Mouse (Mus musculus) gastrocnemius, adult 8-10 months (tissue): ENCODE results near the gene Mapkapk2. TPM values are rescaled to one million over a fixed set of nuclear protein-coding genes. Genes with fewer than 3 reads are reported as not detected.
A peak's percentile ranks its signal among the peaks of the same experiment; 100 is the strongest.

Experiments
- DNase-seq, 2 experiments: peaks; one replicate each; pipeline ENCODE4 v3.0.0; 2022; ENCODE audit warnings: low spot score in 2 of 2
- total RNA-seq, 4 experiments: library from RNA; stranded (reverse); gene quantifications; 2 replicates each; pipeline ENCODE4 v1.2.4; 2022

Gene Mapkapk2
- total RNA-seq, 4 experiments from 2014 or later, result 215 to 257 (median 231) TPM

- DNase-seq, result no peak
Measured at GRCm38 (mm10) chr1:131083609-131084008, 14.0 kb downstream of the Mapkapk2 start.

GRCm38 (mm10) chr1:131083122-131083521, 14.5 kb downstream of the Mapkapk2 start:
- no peak for DNase-seq

GRCm38 (mm10) chr1:131080686-131081085, 16.9 kb downstream of the Mapkapk2 start:
- no peak for DNase-seq

- DNase-seq, result no peak
Measured at GRCm38 (mm10) chr1:131079762-131080161, 17.9 kb downstream of the Mapkapk2 start.

- DNase-seq, result peak in 1 of 2 experiments; percentile 27
Measured at GRCm38 (mm10) chr1:131078761-131079330, 18.8 kb downstream of the Mapkapk2 start.

GRCm38 (mm10) chr1:131075098-131075791, 22.4 kb downstream of the Mapkapk2 start:
- DNase-seq, result no peak

- DNase-seq, result no peak
Measured at GRCm38 (mm10) chr1:131074524-131074938, 23.1 kb downstream of the Mapkapk2 start.

GRCm38 (mm10) chr1:131072376-131072990, 25.1 kb downstream of the Mapkapk2 start:
- DNase-seq, result no peak

- DNase-seq, result peak in 1 of 2 experiments; percentile 46
Measured at GRCm38 (mm10) chr1:131069010-131069409, 28.6 kb downstream of the Mapkapk2 start.

- no peak for DNase-seq
Measured at GRCm38 (mm10) chr1:131068011-131068727, 29.5 kb downstream of the Mapkapk2 start.

GRCm38 (mm10) chr1:131064202-131064601, 33.4 kb downstream of the Mapkapk2 start:
- no peak for DNase-seq

GRCm38 (mm10) chr1:131062821-131063220, 34.8 kb downstream of the Mapkapk2 start:
- DNase-seq, result peak; percentile 40 to 67

- DNase-seq, result no peak
Measured at GRCm38 (mm10) chr1:131061740-131062254, 35.8 kb downstream of the Mapkapk2 start.

- peak; percentile 37 to 42 for DNase-seq
Measured at GRCm38 (mm10) chr1:131060290-131061253, 37.1 kb downstream of the Mapkapk2 start.

GRCm38 (mm10) chr1:131059841-131060240, 37.8 kb downstream of the Mapkapk2 start:
- no peak for DNase-seq

GRCm38 (mm10) chr1:131059411-131059810, 38.2 kb downstream of the Mapkapk2 start:
- DNase-seq, result no peak

GRCm38 (mm10) chr1:131058431-131058830, 39.2 kb downstream of the Mapkapk2 start:
- no peak for DNase-seq

- DNase-seq, result no peak
Measured at GRCm38 (mm10) chr1:131054251-131054650, 43.4 kb downstream of the Mapkapk2 start.

- no peak for DNase-seq
Measured at GRCm38 (mm10) chr1:131053656-131054055, 44.0 kb downstream of the Mapkapk2 start.

- DNase-seq, result peak in 1 of 2 experiments; percentile 36
Measured at GRCm38 (mm10) chr1:131053239-131053638, 44.4 kb downstream of the Mapkapk2 start.
